Mouse (Mus musculus) CH12.LX (cell line): ENCODE data around the gene Tfap4.

Experiments used
- CTCF ChIP-seq, 2 experiments: IDR thresholded peaks in 1 of 2; conservative IDR thresholded peaks in 1 of 2; 2 replicates each; pipeline ENCODE4 v1.5.1; 2011 to 2012; ENCODE audit warnings: low read depth in 2 of 2, low read length in 2 of 2, improper control_type of control experiment in 1 of 2, inconsistent platforms in 1 of 2, mild to moderate bottlenecking in 1 of 2, moderate library complexity in 1 of 2
- E2F4 ChIP-seq: IDR thresholded peaks from 2 replicates; pipeline ENCODE4 v1.6.1; 2011; ENCODE audit warnings: low read depth, low read length, improper control_type of control experiment; ENCODE audit not compliant: insufficient replicate concordance
- EP300 ChIP-seq: IDR thresholded peaks from 2 replicates; pipeline ENCODE4 v1.6.1; 2011; ENCODE audit warnings: low read length, improper control_type of control experiment
- JUN ChIP-seq: IDR thresholded peaks from 2 replicates; pipeline ENCODE4 v1.6.1; 2011; ENCODE audit warnings: low read depth, mild to moderate bottlenecking, low read length, improper control_type of control experiment, moderate library complexity; ENCODE audit not compliant: insufficient read depth
- KAT2A ChIP-seq: IDR thresholded peaks from 2 replicates; pipeline ENCODE4 v1.6.1; 2012; ENCODE audit warnings: low read length, improper control_type of control experiment, inconsistent platforms; ENCODE audit not compliant: insufficient replicate concordance
- MAX ChIP-seq: IDR thresholded peaks from 2 replicates; pipeline ENCODE4 v1.6.1; 2011; ENCODE audit warnings: low read length, improper control_type of control experiment
- MEF2A ChIP-seq: IDR thresholded peaks from 2 replicates; pipeline ENCODE4 v1.6.1; 2014; ENCODE audit warnings: low read depth, mild to moderate bottlenecking, inconsistent platforms, low read length, improper control_type of control experiment, borderline replicate concordance
- MXI1 ChIP-seq: IDR thresholded peaks from 2 replicates; pipeline ENCODE4 v1.6.1; 2011; ENCODE audit warnings: mild to moderate bottlenecking, low read depth, low read length, improper control_type of control experiment
- MYC ChIP-seq: IDR thresholded peaks from 2 replicates; pipeline ENCODE4 v1.6.1; 2011; ENCODE audit warnings: low read depth, mild to moderate bottlenecking, improper control_type of control experiment, low read length
- POLR2A ChIP-seq: IDR thresholded peaks from 2 replicates; pipeline ENCODE4 v1.6.1; 2011; ENCODE audit warnings: low read depth, mild to moderate bottlenecking, improper control_type of control experiment, low read length
- RCOR1 ChIP-seq: conservative IDR thresholded peaks from 2 replicates; pipeline ENCODE4 v1.6.1; 2012; ENCODE audit warnings: low read depth, mild to moderate bottlenecking, inconsistent platforms, low read length, improper control_type of control experiment
- USF1 ChIP-seq: IDR thresholded peaks from 2 replicates; pipeline ENCODE4 v1.6.1; 2014; ENCODE audit warnings: low read depth, mild to moderate bottlenecking, inconsistent platforms, low read length, improper control_type of control experiment

DNA sequence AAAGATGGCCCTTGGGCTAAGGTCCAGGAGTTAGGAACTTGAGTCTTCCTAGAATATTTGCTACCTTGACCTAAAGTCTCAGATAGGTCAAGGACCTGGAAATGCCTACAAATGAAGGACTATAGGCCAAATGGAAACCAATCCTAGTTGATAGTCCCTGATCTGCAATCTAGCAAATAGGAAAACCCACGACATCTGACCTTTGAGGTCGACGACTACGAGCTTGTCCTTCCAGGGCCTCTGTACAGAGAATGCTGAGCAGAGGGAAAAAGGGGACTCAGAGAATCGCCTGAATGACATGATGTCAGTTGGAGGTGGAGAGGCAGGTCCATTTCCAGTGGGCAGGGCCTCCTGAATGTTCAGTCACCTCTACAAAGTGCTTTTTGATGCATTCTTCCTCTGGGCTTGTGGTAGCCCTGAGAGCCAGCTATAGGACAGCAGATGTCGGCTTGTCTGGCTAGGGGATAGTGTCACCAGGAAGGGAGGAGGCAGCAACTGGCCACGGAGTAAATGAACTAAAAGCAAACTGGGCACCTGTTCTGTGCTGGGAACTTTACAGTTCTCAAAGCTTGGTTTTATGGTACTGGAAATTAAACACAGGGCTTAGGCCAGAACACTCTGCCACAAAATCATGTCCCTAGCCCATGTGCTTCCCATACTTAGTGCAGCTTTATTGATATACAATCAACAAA is 36.2 kb downstream of the Tfap4 start:
- TF ChIP-seq JUN: no peak
- TF ChIP-seq CTCF (conservative IDR thresholded peaks at IDR 0.05 in 1 of 2, IDR thresholded peaks at IDR 0.05 in 1 of 2; ENCODE audit: low read depth in 2 of 2, low read length in 2 of 2): no peak
- no peak for TF ChIP-seq MAX
- TF ChIP-seq MXI1: no peak
- no peak for TF ChIP-seq POLR2A
- TF ChIP-seq USF1: no peak
- TF ChIP-seq E2F4: no peak
- TF ChIP-seq KAT2A: no peak
- no peak for TF ChIP-seq MYC
- TF ChIP-seq RCOR1: no peak
- no peak for TF ChIP-seq MEF2A
- TF ChIP-seq EP300: no peak
